Mouse (Mus musculus): Measurements from ENCODE around the gene Thumpd2.

Gene Thumpd2

GRCm38 (mm10) chr17:81064979-81065311 is at the start of gene Thumpd2:
TSS of gene Thumpd2 (minus strand) at chr17:81065082.
- DNase-seq, result peak; percentile 90

DNA sequence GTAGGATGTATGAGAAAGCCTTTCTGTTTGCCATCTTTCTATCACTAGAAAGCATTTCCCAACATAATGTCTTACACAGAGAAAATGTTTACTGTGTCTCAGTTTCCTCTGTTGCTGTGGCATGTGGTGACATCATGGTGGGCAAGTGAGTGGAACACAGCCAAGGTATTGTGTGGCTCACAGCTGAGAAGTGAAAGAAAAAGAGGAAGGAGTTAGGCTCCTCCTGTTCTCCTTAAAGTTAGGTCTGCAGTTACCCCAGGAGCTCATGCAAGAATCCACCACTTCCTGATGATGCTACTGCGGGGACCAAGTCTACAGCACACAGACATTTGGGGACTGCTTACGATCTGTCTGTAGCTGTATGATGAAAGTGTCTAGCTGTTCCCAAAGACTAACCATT is 39.4 kb upstream of the Thumpd2 start:
- DNase-seq, result no peak

GRCm38 (mm10) chr17:81102866-81103265 is 38.0 kb upstream of the Thumpd2 start:
- no peak for DNase-seq

- no peak for DNase-seq
Observed at GRCm38 (mm10) chr17:81098444-81098843, 33.6 kb upstream of the Thumpd2 start.

- no peak for DNase-seq
Observed at GRCm38 (mm10) chr17:81096490-81096889, 31.6 kb upstream of the Thumpd2 start.

DNA sequence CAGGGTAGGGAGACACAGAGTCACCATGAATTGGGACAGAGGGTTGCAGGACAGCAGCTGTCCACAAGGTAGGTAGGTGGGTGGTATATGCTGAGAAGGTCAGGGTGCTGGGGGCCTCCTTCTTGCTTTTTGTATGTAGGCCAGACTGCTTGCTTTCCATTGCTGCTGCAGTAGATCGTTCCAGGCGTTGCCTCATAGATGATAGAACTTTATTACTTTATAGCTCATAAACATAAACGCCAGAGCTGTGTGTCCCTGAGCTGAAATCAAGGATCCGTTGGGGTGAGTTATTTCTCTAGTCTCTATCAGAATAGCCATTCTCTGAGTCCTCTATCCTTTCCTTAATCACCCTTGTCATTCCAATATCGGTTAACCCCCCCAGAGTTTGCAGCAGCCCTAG is 27.9 kb upstream of the Thumpd2 start:
- DNase-seq, result no peak

GRCm38 (mm10) chr17:81088866-81089265 is 24.0 kb upstream of the Thumpd2 start:
- DNase-seq, result no peak

- DNase-seq, result no peak
Observed at GRCm38 (mm10) chr17:81087735-81088134, 22.9 kb upstream of the Thumpd2 start.

DNA sequence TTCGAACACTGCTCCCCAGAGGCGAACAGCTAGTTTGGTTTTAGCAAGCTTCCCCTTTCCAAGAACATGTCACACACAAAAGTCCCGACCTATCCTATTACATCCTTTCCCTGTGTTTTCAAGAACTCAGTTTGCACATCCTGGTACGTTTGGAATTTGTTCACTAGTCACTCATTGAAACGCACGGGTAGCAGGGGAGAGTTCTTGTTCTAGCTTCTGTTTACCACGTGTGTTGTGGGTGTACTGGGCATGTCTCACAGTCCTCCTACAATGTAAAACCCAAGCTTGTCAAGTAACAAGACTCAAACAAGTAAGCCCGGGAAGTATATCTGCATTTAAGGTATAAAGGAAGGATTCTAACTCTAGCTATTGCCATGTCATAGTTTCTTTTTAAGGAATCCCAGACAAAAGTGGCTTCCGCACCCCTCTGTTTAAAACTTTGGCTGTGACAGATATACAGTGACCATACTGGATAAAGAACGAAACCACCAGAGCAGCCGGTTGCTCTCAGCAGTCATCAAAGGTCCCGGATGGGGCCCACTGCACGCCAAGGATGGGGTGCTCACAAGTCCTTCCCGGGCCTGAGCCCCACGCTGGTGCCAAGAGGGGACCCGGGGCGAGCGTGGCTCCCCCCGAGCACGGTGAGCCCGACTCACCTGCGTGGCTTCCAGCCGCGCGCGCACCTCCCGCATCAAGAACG is 453 bp downstream of the Thumpd2 start:
- peak; percentile 6 for DNase-seq

GRCm38 (mm10) chr17:81063346-81063745 is 1.5 kb downstream of the Thumpd2 start:
- DNase-seq, result no peak

DNA sequence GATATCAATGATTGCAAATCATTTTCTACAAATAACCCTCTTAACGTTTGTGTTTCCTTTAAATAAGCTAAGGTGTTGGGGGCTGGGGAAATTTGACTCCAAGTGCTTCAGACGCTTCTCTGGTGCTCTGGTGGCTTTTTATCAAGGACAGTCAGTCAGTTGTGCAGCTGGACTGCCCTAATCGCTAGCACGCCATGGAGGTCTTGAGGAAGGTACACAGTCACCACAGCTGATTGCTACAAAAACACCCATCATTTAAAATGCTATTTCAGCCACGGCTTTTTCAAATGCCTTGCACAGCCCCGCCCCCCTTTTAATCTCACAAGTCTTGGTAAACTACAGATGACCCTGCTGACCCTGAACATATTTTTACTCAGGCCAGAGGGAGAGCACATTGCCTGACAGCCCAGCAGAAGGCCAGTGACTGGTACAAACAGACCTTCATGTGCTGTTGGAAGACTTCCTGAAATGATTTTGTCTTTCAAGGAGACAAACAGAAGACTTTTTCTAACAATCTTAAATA is 2.5 kb downstream of the Thumpd2 start:
- DNase-seq, result no peak

DNA sequence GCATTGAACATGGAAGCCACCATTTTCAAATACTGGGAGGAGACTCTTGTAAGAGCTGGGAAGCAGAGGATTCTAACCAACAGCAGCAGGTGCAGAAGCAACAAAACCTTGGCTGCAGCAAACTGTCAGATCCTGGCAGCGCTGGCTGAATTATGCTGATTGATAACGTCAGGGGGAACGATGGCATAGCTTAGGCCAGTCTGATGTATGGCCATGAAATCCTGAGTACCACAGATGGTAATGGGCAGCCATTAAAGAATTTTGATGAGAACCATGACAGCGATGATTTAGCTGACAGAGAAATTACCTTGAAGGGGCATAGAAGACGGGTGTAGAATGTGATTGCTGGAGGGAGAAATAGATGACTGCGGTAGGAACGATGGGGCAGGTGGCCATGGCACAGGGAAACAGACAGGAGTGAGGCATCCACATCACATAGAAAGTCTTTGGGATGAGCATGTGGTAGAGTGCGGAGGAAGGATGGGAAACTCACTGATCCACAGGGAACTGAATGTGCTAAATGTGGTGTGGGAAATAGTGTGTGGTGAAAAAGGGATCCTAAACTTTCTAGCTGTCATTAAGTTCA is 8.0 kb downstream of the Thumpd2 start:
- no peak for DNase-seq

GRCm38 (mm10) chr17:81056035-81056434 is 8.8 kb downstream of the Thumpd2 start:
- DNase-seq, result no peak

- no peak for DNase-seq
Observed at GRCm38 (mm10) chr17:81055522-81055921, 9.4 kb downstream of the Thumpd2 start.

- DNase-seq, result no peak
Observed at GRCm38 (mm10) chr17:81053274-81053673, 11.6 kb downstream of the Thumpd2 start.

- DNase-seq, result no peak
Observed at GRCm38 (mm10) chr17:81047930-81048564, 16.8 kb downstream of the Thumpd2 start.

- no peak for DNase-seq
Observed at GRCm38 (mm10) chr17:81045525-81046150, 19.2 kb downstream of the Thumpd2 start.

GRCm38 (mm10) chr17:81045115-81045514 is 19.8 kb downstream of the Thumpd2 start:
- DNase-seq, result no peak

DNA sequence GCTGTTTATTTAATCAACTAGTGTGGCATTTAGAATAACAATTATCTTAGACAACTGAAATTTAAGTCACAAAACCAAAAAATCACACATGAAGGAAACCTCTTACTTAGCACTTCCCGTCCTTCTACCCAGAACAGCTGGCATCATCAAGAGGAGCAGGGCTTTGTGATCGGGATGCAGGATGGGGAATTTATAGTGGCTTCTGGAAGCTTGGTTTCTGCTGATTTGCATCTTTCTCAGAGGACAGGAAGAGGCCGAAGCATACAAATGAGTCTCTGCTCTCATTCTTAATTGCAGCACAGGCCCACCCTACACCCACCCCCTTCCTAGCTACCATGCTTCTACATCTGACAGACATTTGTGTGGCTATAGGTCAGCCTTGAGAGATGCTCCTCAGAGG is 20.5 kb downstream of the Thumpd2 start:
- no peak for DNase-seq

DNA sequence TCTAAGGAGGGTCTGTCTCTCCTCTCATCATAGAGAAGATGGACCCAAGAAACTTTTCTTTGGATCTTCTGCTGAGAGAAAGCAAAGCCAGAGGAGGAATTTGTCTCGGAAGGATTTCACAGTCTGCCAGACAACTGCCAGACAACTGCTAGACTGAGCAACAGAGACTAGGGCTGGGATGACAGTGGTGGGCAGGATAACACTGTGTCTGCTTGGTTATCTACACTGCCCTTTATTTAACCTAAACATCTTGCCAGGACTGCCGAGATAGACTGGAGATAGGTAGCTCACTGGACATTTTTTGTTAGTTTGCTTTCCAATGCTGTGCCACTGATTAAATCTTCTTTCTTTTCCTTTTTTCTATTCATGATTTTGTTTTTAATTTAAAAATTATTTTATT is 23.2 kb downstream of the Thumpd2 start:
- DNase-seq, result no peak

DNA sequence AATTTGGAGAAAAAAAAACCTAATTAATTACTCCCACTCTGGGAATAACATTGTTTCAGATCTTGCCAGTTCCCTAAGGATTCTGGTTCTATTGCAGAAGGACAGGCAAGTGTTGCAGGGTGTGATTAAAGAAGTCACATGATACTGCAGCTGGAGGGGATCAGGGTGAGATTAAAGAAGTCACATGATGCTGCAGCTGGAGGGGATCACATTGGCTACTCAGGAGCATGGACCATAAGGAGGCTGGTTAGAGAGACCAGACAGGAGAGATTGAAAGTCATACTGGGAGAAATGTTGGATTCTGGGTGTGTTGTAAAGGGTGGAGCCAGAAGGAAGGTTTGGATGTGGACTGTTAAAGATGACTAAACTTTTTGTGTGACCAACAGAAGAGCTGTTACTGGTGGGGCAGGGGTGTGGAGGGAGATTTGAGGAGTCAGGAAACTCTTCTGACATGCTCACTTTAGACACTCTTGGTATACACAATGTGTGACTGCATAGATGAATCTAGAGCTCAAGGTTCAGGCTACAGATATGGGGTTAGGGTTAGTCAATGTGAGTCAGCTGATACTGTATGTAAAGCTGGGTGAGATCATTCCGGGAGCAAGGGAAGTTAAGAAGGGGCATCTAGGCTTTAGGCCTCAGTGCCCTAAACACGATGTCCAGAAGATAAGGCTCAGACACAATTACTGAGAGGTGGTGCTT is 26.0 kb downstream of the Thumpd2 start:
- no peak for DNase-seq

- no peak for DNase-seq
Observed at GRCm38 (mm10) chr17:81035354-81035753, 29.5 kb downstream of the Thumpd2 start.

DNA sequence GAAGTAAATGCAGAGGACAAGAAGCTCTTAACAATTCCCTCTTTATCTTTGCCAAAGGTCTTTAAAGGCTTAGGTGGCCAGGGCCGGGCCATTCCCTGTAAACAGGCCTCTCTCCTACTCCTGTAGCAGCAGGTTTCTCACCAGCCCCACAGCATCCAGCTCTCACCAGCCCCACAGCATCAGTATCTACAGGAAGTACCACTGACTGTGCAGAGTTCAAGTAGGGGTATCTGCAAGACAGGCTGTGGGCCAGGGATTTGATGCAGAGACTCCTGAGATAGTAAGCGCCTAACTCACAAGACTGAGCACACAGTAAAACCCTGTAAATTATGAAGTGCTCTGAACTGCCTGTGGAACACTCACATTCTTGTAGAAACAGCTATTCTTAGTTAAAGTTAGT is 31.9 kb downstream of the Thumpd2 start:
- DNase-seq, result no peak

Data from cerebellum, adult 11 months (tissue).